Mouse (Mus musculus): ENCODE measurements around the gene Tet3. TPM values are rescaled to one million over a fixed set of nuclear protein-coding genes. Genes with fewer than 3 reads are reported as not detected.
"Not testable (repeated sequence)": the region's sequence is repeated elsewhere in the genome, so short reads cannot be mapped to it uniquely, and the experiment has no call there.

Tet3 gene
- total RNA-seq, 2 experiments from 2014 or later = 79.0 to 79.5 TPM

- DNase-seq (ENCODE audit: low spot score in 2 of 2) = no peak
These were observed 77.1 kb downstream of the Tet3 start for GRCm38 (mm10) chr6:83381510-83382491.

GRCm38 (mm10) chr6:83373704-83374300 is 85.1 kb downstream of the Tet3 start:
- DNase-seq (ENCODE audit: low spot score in 2 of 2) = no peak

- no peak for DNase-seq (ENCODE audit: low spot score in 2 of 2)
These were observed 87.5 kb downstream of the Tet3 start for GRCm38 (mm10) chr6:83371350-83371749.

- no peak for DNase-seq (ENCODE audit: low spot score in 2 of 2)
These were observed 88.4 kb downstream of the Tet3 start for GRCm38 (mm10) chr6:83370316-83370965.

- no peak for DNase-seq (ENCODE audit: low spot score in 2 of 2)
These were observed 95.8 kb downstream of the Tet3 start for GRCm38 (mm10) chr6:83363075-83363474.

- DNase-seq (ENCODE audit: low spot score in 2 of 2) = no peak
These were observed 97.2 kb downstream of the Tet3 start for GRCm38 (mm10) chr6:83361523-83362248.

GRCm38 (mm10) chr6:83357436-83357835 is 101.4 kb downstream of the Tet3 start:
- DNase-seq (ENCODE audit: low spot score in 2 of 2) = no peak

- DNase-seq (ENCODE audit: low spot score in 2 of 2) = peak; percentile 70 to 77
These were observed 102.2 kb downstream of the Tet3 start for GRCm38 (mm10) chr6:83356569-83357138.

GRCm38 (mm10) chr6:83354856-83355781 is 103.8 kb downstream of the Tet3 start:
- DNase-seq (ENCODE audit: low spot score in 2 of 2) = no peak

GRCm38 (mm10) chr6:83352666-83353410 is 106.0 kb downstream of the Tet3 start:
- no peak for DNase-seq (ENCODE audit: low spot score in 2 of 2)

GRCm38 (mm10) chr6:83351490-83352160 is 107.3 kb downstream of the Tet3 start:
- no peak for DNase-seq (ENCODE audit: low spot score in 2 of 2)

GRCm38 (mm10) chr6:83350851-83351405 is 108.0 kb downstream of the Tet3 start:
- no peak for DNase-seq (ENCODE audit: low spot score in 2 of 2)

- DNase-seq (ENCODE audit: low spot score in 2 of 2) = no peak
These were observed 108.7 kb downstream of the Tet3 start for GRCm38 (mm10) chr6:83350172-83350571.

- DNase-seq (ENCODE audit: low spot score in 2 of 2) = peak; percentile 86 to 96
These were observed 109.5 kb downstream of the Tet3 start for GRCm38 (mm10) chr6:83349274-83349958.

GRCm38 (mm10) chr6:83348873-83349272 is 110.0 kb downstream of the Tet3 start, which contains the start of gene Bola3:
Bola3 (plus strand) TSS chr6:83349147.
- DNase-seq (ENCODE audit: low spot score in 2 of 2) = no peak

GRCm38 (mm10) chr6:83347916-83348315 is 111.0 kb downstream of the Tet3 start:
- DNase-seq (ENCODE audit: low spot score in 2 of 2) = no peak

- not testable (repeated sequence) for DNase-seq (ENCODE audit: low spot score in 2 of 2)
These were observed 113.6 kb downstream of the Tet3 start for GRCm38 (mm10) chr6:83345285-83345684.

All from adrenal gland, postnatal 4 days (tissue).